Comparison of ENCODE assay signal across 9 mouse cellular contexts in genomic region chr7:19196676-19197075, GRCm38 (mm10). TPM values are rescaled to one million over a fixed set of nuclear protein-coding genes. Genes with fewer than 3 reads are reported as not detected.
DNase-seq lines count a peak whose midpoint lies in the region; ATAC-seq and TF ChIP-seq lines count a peak whose summit lies in the region.
"Had no signal": no experiment of that assay in that cellular context is flagged by ENCODE, and none has a peak within 500 bp of the region (broad histone marks: within the 10 kb centered on the region; RNA-seq: fewer than 3 reads in every experiment).

No protein-coding gene starts in this region.

- H3K36me3 ChIP-seq in kidney, adult 2 months (ENCODE audit: control insufficient read depth, insufficient read depth, low read length), result peaks cover 1% of the 10 kb centered on the region; the same call in 1 of the 2 replicates
- H3K36me3 ChIP-seq in C2C12 (ENCODE audit: control insufficient read depth, insufficient read depth), result no peaks in the 10 kb centered on the region
- H3K36me3 ChIP-seq in forebrain, embryonic 10.5 days (replicated peaks), result peaks cover 80% of the 10 kb centered on the region

- no peak for ATAC-seq in frontal cortex, adult (ENCODE audit: low TSS enrichment)

- no peak overlapping the region for H3K27ac ChIP-seq in kidney, adult 2 months (ENCODE audit: insufficient read depth, low read depth, low read length)
- H3K27ac ChIP-seq in olfactory bulb, adult 2 months (ENCODE audit: insufficient read depth, low read depth, low read length), result no peak overlapping the region
- H3K27ac ChIP-seq in forebrain, embryonic 10.5 days, result no peak overlapping the region
- H3K27ac ChIP-seq: limb, embryonic 13.5 days had no signal

- H3ac ChIP-seq in C2C12 (ENCODE audit: control insufficient read depth, insufficient read length, low read depth), result no peak overlapping the region

- TF ChIP-seq CTCF in kidney, adult 2 months (conservative IDR thresholded peaks at IDR 0.05; ENCODE audit: insufficient read depth, insufficient read length, low read depth, low read length), result peak; percentile 64
- TF ChIP-seq CTCF in C2C12 (IDR thresholded peaks at IDR 0.05; ENCODE audit: control insufficient read depth, insufficient read depth, insufficient read length), result peak; percentile 13
- peak; percentile 52; the same call in 1 of the 2 replicates for TF ChIP-seq CTCF in olfactory bulb, adult 2 months (IDR thresholded peaks at IDR 0.05; ENCODE audit: insufficient read depth, low read depth, low read length)

- no peak overlapping the region for H3K4me3 ChIP-seq in kidney, adult 2 months (ENCODE audit: insufficient read depth, low read depth, low read length)
- no peak overlapping the region for H3K4me3 ChIP-seq in C2C12 (ENCODE audit: insufficient read depth, poor library complexity, severe bottlenecking)
- H3K4me3 ChIP-seq in olfactory bulb, adult 2 months (ENCODE audit: insufficient read depth, low read depth, low read length), result no peak overlapping the region
- H3K4me3 ChIP-seq in forebrain, embryonic 10.5 days, result no peak overlapping the region
- H3K4me3 ChIP-seq: limb, embryonic 13.5 days had no signal

- H3K27me3 ChIP-seq in kidney, adult 2 months (replicated peaks; ENCODE audit: control insufficient read depth, insufficient read depth, low read length), result no peaks in the 10 kb centered on the region
- H3K27me3 ChIP-seq in C2C12 (ENCODE audit: control insufficient read depth, insufficient read depth, insufficient read length), result no peaks in the 10 kb centered on the region
- H3K27me3 ChIP-seq in forebrain, embryonic 10.5 days (ENCODE audit: poor library complexity, severe bottlenecking), result no peaks in the 10 kb centered on the region
- H3K27me3 ChIP-seq: limb, embryonic 13.5 days had no signal

- 61% methylated on average over 6 of the region's 6 CpGs for WGBS in kidney, adult 2 months
- 52% methylated on average over 6 of the region's 6 CpGs for WGBS in olfactory bulb, adult 2 months
- 67% methylated on average over 6 of the region's 6 CpGs for WGBS in forebrain, embryonic 10.5 days

- no peaks in the 10 kb centered on the region for H3K79me3 ChIP-seq in C2C12 (ENCODE audit: low read depth)

- no peaks in the 10 kb centered on the region for H3K79me2 ChIP-seq in C2C12 (ENCODE audit: control insufficient read depth, insufficient read depth)

- H3K9me3 ChIP-seq in forebrain, embryonic 10.5 days, result peaks cover 6% of the 10 kb centered on the region; the same call in 1 of the 2 replicates

- no peaks in the 10 kb centered on the region for H3K4me1 ChIP-seq in kidney, adult 2 months (ENCODE audit: control insufficient read depth, insufficient read depth, low read length)
- H3K4me1 ChIP-seq in olfactory bulb, adult 2 months (ENCODE audit: control insufficient read depth, insufficient read depth, low read length), result no peaks in the 10 kb centered on the region
- 0 out of 2 replicates have a peak, but pooled peaks cover 2% of the 10 kb centered on the region for H3K4me1 ChIP-seq in forebrain, embryonic 10.5 days
- H3K4me1 ChIP-seq: limb, embryonic 13.5 days had no signal

- DNase-seq in kidney, adult 2 months, result peak; percentile 50
- no peak for DNase-seq in kidney, postnatal 14 days
- DNase-seq in 416B (ENCODE audit: low read depth), result peak; percentile 78
- DNase-seq in cerebellum, adult 9-10 months, result peak; percentile 53
- DNase-seq in forebrain, embryonic 10.5 days (ENCODE audit: extremely low spot score, low spot score), result no peak

- no peak for TF ChIP-seq POLR2A in kidney, adult 2 months (IDR thresholded peaks at IDR 0.05; ENCODE audit: low read depth, low read length)
- TF ChIP-seq POLR2A in olfactory bulb, adult 2 months (IDR thresholded peaks at IDR 0.05; ENCODE audit: insufficient read depth, low read depth, low read length), result no peak

TF ChIP-seq in C2C12, 6 proteins besides CTCF, POLR2A, EP300 and RAD21:
- TF ChIP-seq CEBPB (IDR thresholded peaks at IDR 0.05; ENCODE audit: low read depth), result no peak
- TF ChIP-seq MAX (IDR thresholded peaks at IDR 0.05), result no peak
- TF ChIP-seq MYOG (IDR thresholded peaks at IDR 0.05; ENCODE audit: control insufficient read depth, extremely low read depth, insufficient read length), result no peak
- no peak for TF ChIP-seq MYOD1 (IDR thresholded peaks at IDR 0.05; ENCODE audit: control insufficient read depth, insufficient read length, low read depth)
- no peak for TF ChIP-seq FOSL1 (IDR thresholded peaks at IDR 0.05; ENCODE audit: insufficient read depth, low read length, poor library complexity, severe bottlenecking)
- TF ChIP-seq USF1 (IDR thresholded peaks at IDR 0.05; ENCODE audit: low read depth), result no peak
TF ChIP-seq in C2C12: peak in this region for 0.

RNA-seq across cellular contexts. Expression of gene Gpr4, which starts 15.7 kb away (rescaled TPM):
- polyA plus RNA-seq in kidney, adult 2 months (2012; rRNA removed), result 10.1 and 10.8 TPM in 2 replicates
- 0.05 TPM for polyA plus RNA-seq in C2C12 (2012; fragmentation: generic; extraction: Trizol)
- not detected in 2 replicates for polyA plus RNA-seq in olfactory bulb, adult 2 months (2012; ENCODE audit: insufficient read depth, insufficient read length, low replicate concordance, missing spikeins)
- polyA plus RNA-seq in forebrain, embryonic 10.5 days (2016; fragmentation: Nextera tagmentation; extraction: Ambion mirVana), result 1.6 and 2.0 TPM in 2 replicates

RNA-seq across cellular contexts. Expression of gene Eml2, which starts 20.5 kb away (rescaled TPM):
- polyA plus RNA-seq in kidney, adult 2 months (2012; rRNA removed), result 38.8 and 39.0 TPM in 2 replicates
- 16.4 TPM for polyA plus RNA-seq in C2C12 (2012; fragmentation: generic; extraction: Trizol)
- not detected in 2 replicates for polyA plus RNA-seq in olfactory bulb, adult 2 months (2012; ENCODE audit: insufficient read depth, insufficient read length, low replicate concordance, missing spikeins)
- 5.3 and 6.4 TPM in 2 replicates for polyA plus RNA-seq in forebrain, embryonic 10.5 days (2016; fragmentation: Nextera tagmentation; extraction: Ambion mirVana)

RNA-seq across cellular contexts. Expression of gene Gipr, which starts 30.7 kb away (rescaled TPM):
- 0.13 and 0.20 TPM in 2 replicates for polyA plus RNA-seq in kidney, adult 2 months (2012; rRNA removed)
- 0.43 TPM for polyA plus RNA-seq in C2C12 (2012; fragmentation: generic; extraction: Trizol)
- polyA plus RNA-seq in olfactory bulb, adult 2 months (2012; ENCODE audit: insufficient read depth, insufficient read length, low replicate concordance, missing spikeins), result not detected in 2 replicates
- polyA plus RNA-seq in forebrain, embryonic 10.5 days (2016; fragmentation: Nextera tagmentation; extraction: Ambion mirVana), result 0.22 and 0.25 TPM in 2 replicates

RNA-seq across cellular contexts. Expression of gene Opa3, which starts 31.5 kb away (rescaled TPM):
- polyA plus RNA-seq in kidney, adult 2 months (2012; rRNA removed), result 41.7 and 48.5 TPM in 2 replicates
- polyA plus RNA-seq in C2C12 (2012; fragmentation: generic; extraction: Trizol), result 27.5 TPM
- polyA plus RNA-seq in olfactory bulb, adult 2 months (2012; ENCODE audit: insufficient read depth, insufficient read length, low replicate concordance, missing spikeins), result not detected in 2 replicates
- 50.7 and 51.4 TPM in 2 replicates for polyA plus RNA-seq in forebrain, embryonic 10.5 days (2016; fragmentation: Nextera tagmentation; extraction: Ambion mirVana)

RNA-seq across cellular contexts. Expression of gene Snrpd2, which starts 47.2 kb away (rescaled TPM):
- polyA plus RNA-seq in kidney, adult 2 months (2012; rRNA removed), result 34.8 and 42.2 TPM in 2 replicates
- polyA plus RNA-seq in C2C12 (2012; fragmentation: generic; extraction: Trizol), result 255 TPM
- polyA plus RNA-seq in olfactory bulb, adult 2 months (2012; ENCODE audit: insufficient read depth, insufficient read length, low replicate concordance, missing spikeins), result not detected in 2 replicates
- 183 and 193 TPM in 2 replicates for polyA plus RNA-seq in forebrain, embryonic 10.5 days (2016; fragmentation: Nextera tagmentation; extraction: Ambion mirVana)

Comparison
In these comparisons a context has a peak if more than half of its experiments do, and no peak if none do; other contexts are left out.
1. DNase-seq: peak in kidney, adult 2 months (single experiment), 416B (single experiment) and cerebellum, adult 9-10 months (single experiment); none in kidney, postnatal 14 days (single experiment) and forebrain, embryonic 10.5 days (single experiment).
2. CTCF ChIP-seq: peak in every context shown above with its lines; median percentile 64 in kidney, adult 2 months; 52 in olfactory bulb, adult 2 months; 13 in C2C12.